Mouse (Mus musculus): Measurements from ENCODE around the gene Znrf1. TPM values are rescaled to one million over a fixed set of nuclear protein-coding genes. Genes with fewer than 3 reads are reported as not detected.

Znrf1 gene
- polyA plus RNA-seq, 1 experiment = 62.9 TPM

DNA sequence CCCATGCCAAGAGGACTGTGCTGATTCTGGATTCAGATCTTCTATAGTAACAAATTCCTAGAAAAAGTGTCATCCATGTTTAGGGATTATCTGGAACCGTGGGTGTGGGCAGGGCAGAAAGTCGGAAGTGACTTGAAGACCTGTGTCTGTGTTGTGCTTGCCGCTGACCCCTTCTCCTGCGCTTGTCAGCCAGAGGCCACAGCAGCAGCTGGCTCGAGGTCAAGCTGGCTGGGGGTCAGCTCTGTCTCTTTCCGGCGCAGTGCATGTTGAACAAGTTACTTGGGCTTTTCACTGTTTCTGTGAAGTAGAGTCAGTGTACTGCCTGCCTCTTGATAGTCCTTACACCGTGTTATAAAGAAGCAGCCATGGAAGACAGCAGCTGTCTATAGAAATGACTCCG is 71.1 kb downstream of the Znrf1 start:
- 91% methylated on average over 9 of the region's 9 CpGs for whole genome bisulfite sequencing
- no peak for TF ChIP-seq POLR2A (IDR thresholded peaks at IDR 0.05; ENCODE audit: low read depth, low read length)
- DNase-seq (ENCODE audit: low read depth in 1 of 2, low spot score in 2 of 2) = no peak

GRCm38 (mm10) chr8:111607414-111607813 is 71.5 kb downstream of the Znrf1 start:
- no peak overlapping the region for H3K4me3 ChIP-seq (ENCODE audit: extremely low read depth, insufficient read depth, insufficient read length)
- H3K4me1 ChIP-seq (ENCODE audit: control insufficient read depth, insufficient read depth, insufficient read length) = no peaks in the 10 kb centered on the region; the same call in 1 of the 2 replicates
- TF ChIP-seq CTCF (IDR thresholded peaks at IDR 0.05; ENCODE audit: extremely low read depth, insufficient read depth, insufficient read length, insufficient replicate concordance) (no peak), POLR2A (IDR thresholded peaks at IDR 0.05; ENCODE audit: low read depth, low read length) (no peak)
- H3K36me3 ChIP-seq (ENCODE audit: control insufficient read depth, insufficient read depth, low read length) = no peaks in the 10 kb centered on the region
- H3K27me3 ChIP-seq (ENCODE audit: control insufficient read depth, insufficient read depth, low read length) = no peaks in the 10 kb centered on the region
- no peak for DNase-seq (ENCODE audit: low read depth in 1 of 2, low spot score in 2 of 2)
- no peak overlapping the region for H3K27ac ChIP-seq (ENCODE audit: insufficient read depth, low read length)
- WGBS = 89% methylated on average over 7 of the region's 7 CpGs

More for the DNA sequence above, 71.1 kb downstream of the Znrf1 start:
- Histone ChIP-seq H3K4me1 (ENCODE audit: control insufficient read depth, insufficient read depth, insufficient read length) (no peaks in the 10 kb centered on the region; the same call in 1 of the 2 replicates), H3K27me3 (ENCODE audit: control insufficient read depth, insufficient read depth, low read length) (no peaks in the 10 kb centered on the region), H3K4me3 (ENCODE audit: extremely low read depth, insufficient read depth, insufficient read length) (no peak overlapping the region), H3K27ac (ENCODE audit: insufficient read depth, low read length) (no peak overlapping the region), H3K36me3 (ENCODE audit: control insufficient read depth, insufficient read depth, low read length) (no peaks in the 10 kb centered on the region)

DNA sequence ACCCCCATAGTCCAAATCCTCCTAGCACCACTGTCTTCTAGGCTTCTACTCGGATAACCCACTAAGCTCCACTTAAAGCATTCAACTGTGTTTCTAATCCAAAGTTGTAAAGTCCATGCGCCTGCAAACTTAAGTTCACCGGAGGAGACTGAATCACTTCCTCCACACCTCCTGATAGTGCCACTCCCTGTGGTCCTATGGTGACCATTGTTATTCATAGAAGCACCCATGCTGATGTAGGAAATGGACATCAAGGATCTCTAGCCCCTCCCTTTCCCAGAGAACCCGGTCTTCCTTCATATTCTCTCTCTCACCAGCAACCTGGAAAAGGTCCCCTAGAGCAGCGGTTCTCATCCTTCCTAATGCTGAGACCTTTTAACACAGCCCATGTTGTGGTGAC is 77.3 kb downstream of the Znrf1 start:
- Histone ChIP-seq H3K4me3 (ENCODE audit: extremely low read depth, insufficient read depth, insufficient read length) (no peak overlapping the region), H3K27ac (ENCODE audit: insufficient read depth, low read length) (no peak overlapping the region), H3K27me3 (ENCODE audit: control insufficient read depth, insufficient read depth, low read length) (no peaks in the 10 kb centered on the region), H3K36me3 (ENCODE audit: control insufficient read depth, insufficient read depth, low read length) (no peaks in the 10 kb centered on the region), H3K4me1 (ENCODE audit: control insufficient read depth, insufficient read depth, insufficient read length) (no peaks in the 10 kb centered on the region)
- no peak for TF ChIP-seq POLR2A (IDR thresholded peaks at IDR 0.05; ENCODE audit: low read depth, low read length)
- no peak for TF ChIP-seq CTCF (IDR thresholded peaks at IDR 0.05; ENCODE audit: extremely low read depth, insufficient read depth, insufficient read length, insufficient replicate concordance)
- DNase-seq (ENCODE audit: low read depth in 1 of 2, low spot score in 2 of 2) = no peak
- 87% methylated on average over 5 of the region's 5 CpGs for WGBS

- TF ChIP-seq CTCF (IDR thresholded peaks at IDR 0.05; ENCODE audit: extremely low read depth, insufficient read depth, insufficient read length, insufficient replicate concordance) (no peak), POLR2A (IDR thresholded peaks at IDR 0.05; ENCODE audit: low read depth, low read length) (no peak)
- Histone ChIP-seq H3K36me3 (ENCODE audit: control insufficient read depth, insufficient read depth, low read length) (no peaks in the 10 kb centered on the region), H3K4me1 (ENCODE audit: control insufficient read depth, insufficient read depth, insufficient read length) (no peaks in the 10 kb centered on the region), H3K27ac (ENCODE audit: insufficient read depth, low read length) (no peak overlapping the region), H3K27me3 (ENCODE audit: control insufficient read depth, insufficient read depth, low read length) (no peaks in the 10 kb centered on the region), H3K4me3 (ENCODE audit: extremely low read depth, insufficient read depth, insufficient read length) (no peak overlapping the region)
- WGBS = 80% methylated on average over 6 of the region's 6 CpGs
- DNase-seq (ENCODE audit: low read depth in 1 of 2, low spot score in 2 of 2) = no peak
Observed at GRCm38 (mm10) chr8:111614786-111615701, 79.1 kb downstream of the Znrf1 start.

DNA sequence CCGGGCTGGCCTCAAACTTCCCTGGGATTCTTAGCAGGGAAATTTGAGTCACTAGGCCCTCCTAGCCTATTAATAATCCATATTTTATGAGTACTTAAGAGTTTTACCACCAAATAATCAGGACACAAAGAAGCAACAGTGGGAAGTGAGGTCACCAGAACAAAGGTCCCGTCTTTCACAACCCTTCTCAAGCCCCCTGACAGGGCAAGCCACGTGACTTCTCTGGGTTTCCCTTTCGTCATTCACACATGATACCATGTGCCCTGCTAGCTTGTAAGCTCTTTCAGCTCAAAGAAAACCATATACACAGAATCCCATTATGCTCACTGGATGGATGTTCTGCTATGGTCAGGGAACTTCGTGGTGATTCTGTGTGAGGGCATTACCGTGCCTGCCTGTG is 81.9 kb downstream of the Znrf1 start:
- Histone ChIP-seq H3K27me3 (ENCODE audit: control insufficient read depth, insufficient read depth, low read length) (no peaks in the 10 kb centered on the region), H3K4me3 (ENCODE audit: extremely low read depth, insufficient read depth, insufficient read length) (no peak overlapping the region), H3K36me3 (ENCODE audit: control insufficient read depth, insufficient read depth, low read length) (no peaks in the 10 kb centered on the region), H3K27ac (ENCODE audit: insufficient read depth, low read length) (no peak overlapping the region), H3K4me1 (ENCODE audit: control insufficient read depth, insufficient read depth, insufficient read length) (no peaks in the 10 kb centered on the region)
- 73% methylated on average over 6 of the region's 6 CpGs for WGBS
- DNase-seq (ENCODE audit: low read depth in 1 of 2, low spot score in 2 of 2) = no peak
- TF ChIP-seq CTCF (IDR thresholded peaks at IDR 0.05; ENCODE audit: extremely low read depth, insufficient read depth, insufficient read length, insufficient replicate concordance) (no peak), POLR2A (IDR thresholded peaks at IDR 0.05; ENCODE audit: low read depth, low read length) (no peak)

DNA sequence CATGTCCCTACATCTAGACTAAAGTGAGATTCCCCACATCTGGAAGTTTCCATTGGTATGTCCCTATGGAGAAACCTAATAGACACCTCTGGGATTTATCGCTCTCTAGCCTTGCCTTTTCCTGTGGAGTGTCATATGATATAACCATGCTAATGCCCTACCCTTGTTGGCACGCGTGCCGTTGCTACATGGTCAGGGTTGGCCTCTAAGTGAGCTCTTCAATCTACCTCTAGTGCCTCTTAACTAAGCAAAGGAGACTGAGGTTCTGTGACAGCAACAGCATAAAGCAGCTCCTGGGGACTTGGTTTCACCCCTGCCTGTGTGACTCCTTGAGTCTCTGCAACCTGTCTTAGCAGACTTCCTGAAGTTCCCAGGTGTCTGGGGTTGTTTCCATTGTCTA is 82.4 kb downstream of the Znrf1 start:
- WGBS = 92% methylated on average over 4 of the region's 4 CpGs
- no peaks in the 10 kb centered on the region for H3K27me3 ChIP-seq (ENCODE audit: control insufficient read depth, insufficient read depth, low read length)
- no peak for DNase-seq (ENCODE audit: low read depth in 1 of 2, low spot score in 2 of 2)
- TF ChIP-seq CTCF (IDR thresholded peaks at IDR 0.05; ENCODE audit: extremely low read depth, insufficient read depth, insufficient read length, insufficient replicate concordance) (no peak), POLR2A (IDR thresholded peaks at IDR 0.05; ENCODE audit: low read depth, low read length) (no peak)
- H3K4me3 ChIP-seq (ENCODE audit: extremely low read depth, insufficient read depth, insufficient read length) = no peak overlapping the region
- no peaks in the 10 kb centered on the region for H3K4me1 ChIP-seq (ENCODE audit: control insufficient read depth, insufficient read depth, insufficient read length)
- H3K36me3 ChIP-seq (ENCODE audit: control insufficient read depth, insufficient read depth, low read length) = no peaks in the 10 kb centered on the region
- no peak overlapping the region for H3K27ac ChIP-seq (ENCODE audit: insufficient read depth, low read length)

DNA sequence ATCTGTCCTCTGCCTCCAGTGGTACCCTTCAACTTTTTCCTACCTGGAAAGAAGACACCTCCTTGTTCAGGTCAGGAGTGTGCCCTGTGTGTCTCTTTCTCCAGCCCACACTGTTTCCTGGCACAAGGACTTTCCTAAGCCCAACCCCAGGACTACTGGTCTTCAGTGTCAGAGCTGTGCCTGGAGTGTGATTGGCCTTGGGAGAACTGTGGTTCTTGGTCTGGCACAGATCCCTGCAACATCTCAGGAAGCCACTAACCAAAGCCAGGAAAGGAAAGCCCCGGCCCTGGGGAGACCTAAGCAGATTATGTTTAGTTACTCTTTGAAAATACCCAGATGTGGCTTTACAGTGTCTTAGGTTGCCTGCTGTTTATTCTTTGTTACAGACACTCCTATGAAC is 84.0 kb downstream of the Znrf1 start:
- Histone ChIP-seq H3K36me3 (ENCODE audit: control insufficient read depth, insufficient read depth, low read length) (no peaks in the 10 kb centered on the region), H3K4me3 (ENCODE audit: extremely low read depth, insufficient read depth, insufficient read length) (no peak overlapping the region), H3K27ac (ENCODE audit: insufficient read depth, low read length) (no peak overlapping the region), H3K27me3 (ENCODE audit: control insufficient read depth, insufficient read depth, low read length) (no peaks in the 10 kb centered on the region), H3K4me1 (ENCODE audit: control insufficient read depth, insufficient read depth, insufficient read length) (no peaks in the 10 kb centered on the region)
- TF ChIP-seq POLR2A (IDR thresholded peaks at IDR 0.05; ENCODE audit: low read depth, low read length) = no peak
- TF ChIP-seq CTCF (IDR thresholded peaks at IDR 0.05; ENCODE audit: extremely low read depth, insufficient read depth, insufficient read length, insufficient replicate concordance) = no peak
- DNase-seq (ENCODE audit: low read depth in 1 of 2, low spot score in 2 of 2) = no peak
- WGBS = 26% methylated on average over 1 of the region's 1 CpGs
